Mouse (Mus musculus): ENCODE measurements at regions not wholly inside any gene's neighbourhood (a gene's known extent, or its start where the extent isn't known, plus 50 kb on each side); places are given as distances from the start of the nearest gene placed in this dataset.

- no peak for DNase-seq
Observed at GRCm38 (mm10) chr13:72355297-72355696, 273.3 kb upstream of the Irx2 start.

GRCm38 (mm10) chr13:72355821-72356220 is 272.8 kb upstream of the Irx2 start:
- no peak for DNase-seq

GRCm38 (mm10) chr13:72358243-72358904 is 270.2 kb upstream of the Irx2 start:
- DNase-seq = no peak

- no peak for DNase-seq
Observed at GRCm38 (mm10) chr13:72365534-72366271, 262.9 kb upstream of the Irx2 start.

- no peak for DNase-seq
Observed at GRCm38 (mm10) chr13:72366281-72366680, 262.3 kb upstream of the Irx2 start.

- no peak for DNase-seq
Observed at GRCm38 (mm10) chr13:72370131-72370530, 258.5 kb upstream of the Irx2 start.

- no peak for DNase-seq
Observed at GRCm38 (mm10) chr13:72370997-72371396, 257.6 kb upstream of the Irx2 start.

- no peak for DNase-seq
Observed at GRCm38 (mm10) chr13:72393366-72393765, 235.3 kb upstream of the Irx2 start.

- no peak for DNase-seq
Observed at GRCm38 (mm10) chr13:72400677-72401076, 227.9 kb upstream of the Irx2 start.

- no peak for DNase-seq
Observed at GRCm38 (mm10) chr13:72409238-72409965, 219.2 kb upstream of the Irx2 start.

GRCm38 (mm10) chr13:72412656-72413055 is 216.0 kb upstream of the Irx2 start:
- DNase-seq = no peak

GRCm38 (mm10) chr13:72416981-72417380 is 211.6 kb upstream of the Irx2 start:
- no peak for DNase-seq

- no peak for DNase-seq
Observed at GRCm38 (mm10) chr13:72417816-72418215, 210.8 kb upstream of the Irx2 start.

GRCm38 (mm10) chr13:72418285-72418684 is 210.3 kb upstream of the Irx2 start:
- no peak for DNase-seq

- no peak for DNase-seq
Observed at GRCm38 (mm10) chr13:72419532-72419931, 209.1 kb upstream of the Irx2 start.

- DNase-seq = no peak
Observed at GRCm38 (mm10) chr13:72425917-72426316, 202.7 kb upstream of the Irx2 start.

- DNase-seq = no peak
Observed at GRCm38 (mm10) chr13:72445336-72445735, 183.3 kb upstream of the Irx2 start.

- DNase-seq = no peak
Observed at GRCm38 (mm10) chr13:72448458-72449058, 180.1 kb upstream of the Irx2 start.

GRCm38 (mm10) chr13:72495353-72495752 is 133.3 kb upstream of the Irx2 start:
- DNase-seq = no peak

- no peak for DNase-seq
Observed at GRCm38 (mm10) chr13:72497036-72497435, 131.6 kb upstream of the Irx2 start.

GRCm38 (mm10) chr13:72497521-72497920 is 131.1 kb upstream of the Irx2 start:
- no peak for DNase-seq

- DNase-seq = no peak
Observed at GRCm38 (mm10) chr13:72505954-72506353, 122.7 kb upstream of the Irx2 start.

- DNase-seq = no peak
Observed at GRCm38 (mm10) chr13:72538633-72539032, 90.0 kb upstream of the Irx2 start.

Measured in gastrocnemius, postnatal 10 days (tissue).